Mouse (Mus musculus): ENCODE measurements around the gene 1700021F05Rik.

Gene 1700021F05Rik

DNA sequence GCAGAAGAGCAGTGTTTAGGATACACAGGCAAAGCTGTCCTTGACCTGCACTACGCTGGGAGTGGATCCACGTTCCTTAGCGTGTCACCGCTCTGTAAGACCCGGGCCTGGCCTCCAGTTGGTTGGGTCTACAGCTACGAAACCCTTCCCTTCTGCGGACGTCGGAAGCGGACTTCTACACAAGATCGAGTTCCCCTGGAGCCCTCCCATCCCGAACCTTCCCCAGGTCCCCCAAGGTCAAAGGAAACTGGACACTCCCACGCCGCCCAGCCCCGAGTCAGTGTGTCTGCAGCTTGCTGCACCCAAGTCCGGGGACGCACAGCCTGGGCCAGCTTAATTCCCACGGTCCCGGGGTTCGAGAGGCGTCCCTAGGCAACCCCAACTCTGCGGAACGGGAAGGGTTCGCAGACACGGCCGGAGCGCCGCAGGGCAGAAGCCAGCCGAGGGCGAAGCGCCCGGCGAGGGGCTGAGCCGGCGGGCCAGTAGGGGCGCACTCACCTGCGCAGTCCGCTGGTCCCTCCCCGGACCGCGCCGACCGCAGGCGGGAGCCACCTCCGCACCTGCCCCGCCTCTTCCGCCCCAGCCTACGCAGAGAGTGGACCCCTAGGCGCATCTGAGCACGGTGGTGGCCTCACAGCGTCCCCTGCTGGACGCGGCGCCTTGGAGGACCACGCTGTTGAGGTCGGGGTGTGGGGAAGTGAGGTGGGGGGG lies at the start of gene 1700021F05Rik:
1700021F05Rik (minus strand) TSS at position 553 of the 711 bp plus-strand sequence.
- peak; percentile 70 to 85 for DNase-seq (ENCODE audit: low read depth in 1 of 2, low spot score in 2 of 2)

DNA sequence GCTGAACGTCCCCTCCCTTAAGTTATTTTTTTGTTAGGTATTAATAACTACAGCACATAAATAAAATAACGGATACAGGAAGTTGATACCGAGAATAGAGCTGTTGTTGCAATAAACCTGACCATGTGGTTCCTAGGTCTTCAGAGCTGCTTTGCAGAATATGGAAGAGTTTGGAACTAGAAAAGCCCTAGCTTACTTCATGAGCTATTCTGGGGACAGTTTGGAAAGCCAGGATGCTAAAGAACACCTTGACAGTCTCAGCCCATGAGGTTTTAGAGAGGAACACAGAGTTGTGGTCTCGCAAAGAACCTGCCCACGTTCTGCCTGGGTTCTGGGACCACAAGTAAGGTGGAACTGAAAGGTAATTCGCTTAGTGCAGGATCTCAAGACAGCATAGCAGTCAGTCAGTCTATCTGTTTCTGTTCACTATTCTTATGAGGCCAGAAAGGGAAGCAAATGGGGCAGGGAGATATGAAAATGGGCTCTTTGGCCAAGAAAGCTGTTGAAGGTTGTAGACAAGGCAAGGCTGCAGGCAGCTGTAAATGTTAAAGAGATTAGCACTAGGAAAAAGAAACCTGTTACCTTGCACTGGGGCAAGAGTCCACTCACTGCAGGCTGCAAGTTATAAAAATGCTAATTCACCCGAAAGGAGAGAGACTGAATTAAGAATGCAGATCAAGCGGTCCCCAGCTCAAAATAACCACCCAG lies 47.8 kb upstream of the 1700021F05Rik start:
- DNase-seq (ENCODE audit: low read depth in 1 of 2, low spot score in 2 of 2) = no peak

DNA sequence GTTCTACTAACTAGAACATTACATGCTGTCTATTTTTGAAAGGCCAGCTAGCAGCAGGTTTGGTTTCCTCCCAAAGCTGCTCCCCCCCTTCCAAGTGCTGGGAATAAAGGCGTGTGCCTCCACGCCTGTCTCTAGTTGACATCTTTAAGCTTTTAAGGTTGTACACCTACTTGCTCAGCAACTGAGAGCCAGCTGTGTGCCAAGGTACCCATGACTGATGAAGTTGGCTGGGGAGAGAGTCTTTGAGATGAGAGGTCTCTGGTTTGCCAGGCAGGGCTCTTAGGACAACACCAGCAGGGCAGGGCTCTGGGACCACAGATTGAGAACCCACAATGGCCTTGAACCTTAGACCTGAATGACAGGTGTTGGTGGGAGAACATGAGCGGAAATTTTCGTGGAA lies 43.7 kb upstream of the 1700021F05Rik start:
- DNase-seq (ENCODE audit: low read depth in 1 of 2, low spot score in 2 of 2) = no peak

DNA sequence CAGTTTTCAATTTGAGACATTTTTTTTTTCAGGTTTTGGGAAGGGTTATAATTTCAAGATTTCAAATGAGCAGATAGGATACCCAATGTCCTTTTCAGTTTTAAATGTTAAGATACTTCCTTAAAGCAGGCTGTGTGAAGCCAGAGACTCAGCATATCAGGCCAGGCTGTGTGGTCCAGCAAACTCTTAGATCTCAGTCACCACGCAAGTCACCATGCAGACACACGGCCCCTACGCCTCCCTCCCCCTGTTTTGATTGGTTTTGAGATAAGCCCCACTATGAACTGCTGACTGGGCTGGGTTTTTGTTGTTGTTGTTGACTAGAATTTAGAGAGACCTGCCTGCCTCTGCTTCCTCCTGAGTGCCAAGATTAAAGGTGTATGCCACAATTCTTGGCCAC lies 40.5 kb upstream of the 1700021F05Rik start:
- no peak for DNase-seq (ENCODE audit: low read depth in 1 of 2, low spot score in 2 of 2)

DNA sequence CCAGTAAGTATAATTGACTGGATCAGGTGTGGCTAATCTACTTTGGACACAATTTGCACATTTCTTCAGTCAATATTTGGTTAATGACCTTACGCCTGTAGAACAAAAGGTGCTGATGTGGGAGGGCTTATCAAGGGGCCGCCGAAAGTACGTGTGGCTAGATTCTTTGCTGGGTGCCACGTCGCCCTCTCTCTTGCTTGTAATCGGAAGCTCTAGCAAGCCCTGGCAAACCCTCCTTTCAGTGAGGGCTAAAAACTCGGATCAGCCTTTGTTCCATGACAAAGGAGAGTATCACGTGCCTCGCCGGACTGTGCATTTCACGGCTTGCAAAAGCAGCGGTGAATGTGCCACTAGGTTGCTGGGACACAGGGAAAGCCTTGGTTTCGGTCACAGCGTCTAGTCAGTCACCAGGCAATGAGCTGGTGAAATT lies 39.9 kb upstream of the 1700021F05Rik start:
- no peak for DNase-seq (ENCODE audit: low read depth in 1 of 2, low spot score in 2 of 2)

DNA sequence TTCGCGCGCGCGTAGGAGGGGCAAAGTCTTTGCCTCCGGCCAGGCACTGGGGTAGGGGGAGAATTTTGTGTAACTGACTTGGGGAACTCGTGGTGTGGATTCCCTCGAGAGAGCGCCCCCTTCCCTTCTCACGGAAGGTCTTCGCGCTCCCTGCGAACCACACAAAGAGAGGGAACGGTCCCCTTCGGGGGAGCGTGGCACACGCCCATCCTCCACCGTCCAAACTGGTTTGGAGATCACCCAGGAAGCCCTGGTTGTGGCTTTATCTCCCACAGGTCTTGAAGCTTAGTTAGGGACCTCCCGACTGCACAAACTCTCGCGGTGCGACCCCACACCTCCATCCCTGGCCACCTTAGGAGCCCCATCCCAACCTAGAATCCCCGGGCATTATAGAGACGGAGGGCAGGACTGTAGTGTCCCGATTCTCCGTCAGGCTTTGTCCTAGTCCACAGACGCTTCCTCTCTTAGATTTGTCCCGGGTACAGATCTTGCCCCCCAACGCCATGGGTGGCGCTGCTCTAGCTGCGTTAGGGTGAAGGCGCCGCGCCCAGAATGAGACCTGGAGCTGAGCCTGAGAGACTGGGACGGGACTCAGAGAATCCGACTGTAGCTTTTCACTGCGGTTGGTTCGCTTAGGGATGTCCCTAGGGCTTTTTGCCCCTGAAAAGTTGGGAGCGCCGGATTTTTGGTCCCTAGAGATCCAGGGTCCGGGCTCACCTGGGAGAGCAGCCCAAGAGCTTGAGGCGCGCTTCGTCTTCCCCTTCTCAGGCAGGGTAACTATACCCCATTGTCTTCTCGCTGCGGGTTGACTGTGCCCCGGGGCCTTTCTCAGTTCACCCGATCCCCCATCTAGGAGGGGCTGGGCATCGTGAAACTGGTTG lies 38.8 kb upstream of the 1700021F05Rik start:
- no peak for DNase-seq (ENCODE audit: low read depth in 1 of 2, low spot score in 2 of 2)

DNA sequence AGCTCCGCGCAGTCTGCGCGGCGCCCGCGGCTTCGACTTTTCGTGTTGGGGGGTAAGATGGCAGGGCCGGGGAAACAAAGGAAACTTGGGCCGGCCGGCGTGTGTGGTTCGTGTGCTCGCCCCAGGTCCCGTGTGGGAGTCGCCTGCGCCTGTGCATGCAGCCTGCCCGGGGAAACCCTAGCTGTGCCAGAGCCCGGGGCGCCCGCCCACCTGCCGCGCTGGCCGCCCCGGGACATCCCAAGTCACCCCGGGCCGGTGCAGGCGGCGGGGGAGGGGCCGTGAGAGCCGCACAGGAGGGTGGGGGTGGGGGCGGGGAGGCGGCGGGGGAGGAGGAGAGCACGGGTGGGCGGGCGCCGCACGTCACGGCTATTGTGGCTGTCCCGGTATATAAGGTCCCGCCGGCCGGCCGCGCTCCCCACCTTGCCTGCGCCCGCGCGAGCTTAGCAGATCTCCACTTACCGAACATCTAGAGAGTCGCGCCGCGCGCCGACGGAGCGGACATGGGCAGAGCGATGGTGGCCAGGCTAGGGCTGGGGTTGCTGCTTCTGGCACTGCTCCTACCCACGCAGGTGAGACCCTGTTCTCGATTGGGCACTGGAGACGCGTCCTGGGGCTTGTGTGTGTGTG lies 38.1 kb upstream of the 1700021F05Rik start:
- no peak for DNase-seq (ENCODE audit: low read depth in 1 of 2, low spot score in 2 of 2)

DNA sequence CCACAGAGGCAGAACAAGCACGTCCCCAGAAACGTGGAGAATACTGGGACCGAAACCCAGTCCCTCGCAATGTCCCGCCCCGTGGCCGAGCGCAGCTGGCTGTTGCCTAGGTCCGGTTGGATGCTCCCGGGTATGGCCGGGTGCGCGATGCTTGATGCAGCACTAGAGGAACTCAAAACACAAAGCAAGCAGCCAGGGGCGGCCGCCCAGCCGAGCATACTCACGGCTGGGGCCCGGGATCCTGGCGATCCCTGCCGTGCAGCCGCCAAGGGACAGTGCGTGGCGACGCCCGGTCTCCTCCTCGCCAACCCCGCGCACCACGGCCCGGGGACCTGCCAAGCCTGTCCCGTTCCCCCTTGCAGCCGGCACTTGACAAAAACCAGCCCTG lies 37.6 kb upstream of the 1700021F05Rik start:
- DNase-seq (ENCODE audit: low read depth in 1 of 2, low spot score in 2 of 2) = no peak

DNA sequence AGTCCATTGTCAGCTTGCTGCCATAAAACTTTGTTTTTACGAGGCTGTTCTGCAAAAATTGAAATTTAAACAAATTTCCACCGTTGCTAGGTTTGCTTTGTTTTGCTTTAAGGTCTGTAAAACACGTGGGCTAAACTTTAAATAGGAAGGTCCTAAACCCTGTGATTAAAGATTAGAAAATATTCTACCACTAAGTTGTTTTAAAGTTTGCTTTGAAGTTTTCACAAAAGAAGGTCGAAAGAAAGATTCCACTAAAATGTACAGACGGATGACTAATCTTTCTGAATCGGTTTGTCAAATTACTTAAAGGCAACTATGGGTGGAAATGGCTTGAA lies 37.2 kb upstream of the 1700021F05Rik start, which contains the start of gene Cd24a:
Cd24a (plus strand) TSS at position 288 of the 335 bp plus-strand sequence.
- no peak for DNase-seq (ENCODE audit: low read depth in 1 of 2, low spot score in 2 of 2)

DNA sequence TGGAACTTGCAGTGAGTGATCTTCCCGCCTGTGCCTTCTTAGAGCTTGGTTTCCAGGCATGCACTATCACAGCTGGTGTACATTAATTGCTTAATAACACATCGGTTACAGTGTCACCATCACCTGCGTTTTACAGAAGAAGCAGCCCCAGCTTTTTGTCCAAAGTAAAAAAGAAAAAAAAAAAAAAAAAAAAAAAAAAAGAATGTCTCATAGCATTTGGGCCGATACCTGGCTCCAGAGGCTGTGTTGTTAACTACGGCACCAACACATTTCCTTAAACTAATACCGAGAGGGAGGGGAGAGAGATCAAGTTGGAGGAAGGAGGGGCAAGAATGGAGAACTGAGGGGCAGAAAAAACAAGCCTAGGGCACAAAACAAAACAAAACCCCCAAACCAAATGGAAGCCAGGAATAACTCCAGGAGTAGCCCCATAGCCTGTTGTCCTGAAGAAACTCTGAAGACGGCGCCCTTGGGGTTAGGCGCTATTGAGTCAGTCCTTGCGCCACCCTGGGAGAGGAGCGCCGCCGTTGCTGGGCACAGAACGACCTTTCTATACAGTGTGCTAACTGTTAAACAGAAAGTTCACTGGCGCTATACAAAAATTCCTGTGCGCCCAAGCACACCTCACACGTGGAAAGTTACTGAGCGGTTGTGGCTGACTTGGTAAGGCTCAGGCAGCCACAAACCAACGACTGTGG lies 36.7 kb upstream of the 1700021F05Rik start:
- no peak for DNase-seq (ENCODE audit: low read depth in 1 of 2, low spot score in 2 of 2)

DNA sequence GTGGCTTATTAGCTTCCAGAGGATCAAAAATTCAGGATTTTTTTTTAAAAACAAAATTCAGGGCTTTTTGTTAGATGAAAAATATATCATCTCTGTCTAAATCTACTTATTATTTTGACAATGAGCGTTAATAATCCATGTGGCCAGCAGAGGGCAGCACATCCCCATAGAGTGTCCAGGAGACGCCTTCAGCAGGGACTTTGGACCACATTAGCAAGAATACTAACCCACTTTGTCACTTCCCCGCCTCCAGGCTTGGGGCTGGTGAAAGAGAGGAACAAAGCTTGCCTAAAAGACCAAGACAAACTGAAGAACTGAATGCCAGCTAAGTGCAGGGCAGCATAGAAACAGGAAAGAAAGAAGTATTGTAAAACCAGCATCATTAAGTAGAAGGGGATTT lies 34.2 kb upstream of the 1700021F05Rik start:
- DNase-seq (ENCODE audit: low read depth in 1 of 2, low spot score in 2 of 2) = peak in 1 of 2 experiments; percentile 66

DNA sequence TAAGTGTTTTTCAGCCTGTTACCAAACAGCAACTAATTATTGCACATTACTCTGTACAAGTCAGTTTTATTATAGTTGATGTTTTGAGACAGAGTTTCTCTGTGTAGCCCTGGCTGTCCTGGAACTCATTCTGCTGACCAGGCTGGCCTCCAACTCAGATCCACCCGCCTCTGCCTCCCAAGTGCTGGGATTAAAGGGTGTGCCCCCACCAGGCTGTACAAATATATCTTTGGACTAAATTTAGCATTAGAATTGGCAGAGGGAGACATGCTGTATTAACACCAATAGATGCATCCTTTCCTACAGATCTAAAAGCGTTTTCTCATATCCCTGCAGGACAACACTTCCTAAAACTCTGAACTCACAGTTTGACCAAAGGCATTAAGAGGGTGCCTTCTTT lies 33.6 kb upstream of the 1700021F05Rik start:
- no peak for DNase-seq (ENCODE audit: low read depth in 1 of 2, low spot score in 2 of 2)

DNA sequence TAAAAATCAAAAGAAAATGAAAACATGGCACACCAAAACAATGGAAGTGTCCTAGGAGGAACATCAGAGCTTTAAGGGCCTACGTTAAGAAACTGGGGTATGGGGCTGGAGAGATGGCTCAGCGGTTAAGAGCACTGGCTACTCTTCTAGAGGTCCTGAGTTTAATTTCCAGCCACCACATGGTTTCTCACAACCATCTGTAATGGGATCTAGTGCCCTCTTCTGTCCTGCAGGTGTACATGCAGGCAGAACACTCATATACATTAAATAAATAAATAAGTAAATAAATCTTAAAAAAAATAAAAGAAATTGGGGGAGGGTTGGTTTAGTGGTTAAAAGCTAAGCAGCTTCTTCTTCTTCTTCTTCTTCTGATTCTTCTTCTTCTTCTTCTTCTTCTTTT lies 20.5 kb upstream of the 1700021F05Rik start:
- DNase-seq (ENCODE audit: low read depth in 1 of 2, low spot score in 2 of 2) = no peak

DNA sequence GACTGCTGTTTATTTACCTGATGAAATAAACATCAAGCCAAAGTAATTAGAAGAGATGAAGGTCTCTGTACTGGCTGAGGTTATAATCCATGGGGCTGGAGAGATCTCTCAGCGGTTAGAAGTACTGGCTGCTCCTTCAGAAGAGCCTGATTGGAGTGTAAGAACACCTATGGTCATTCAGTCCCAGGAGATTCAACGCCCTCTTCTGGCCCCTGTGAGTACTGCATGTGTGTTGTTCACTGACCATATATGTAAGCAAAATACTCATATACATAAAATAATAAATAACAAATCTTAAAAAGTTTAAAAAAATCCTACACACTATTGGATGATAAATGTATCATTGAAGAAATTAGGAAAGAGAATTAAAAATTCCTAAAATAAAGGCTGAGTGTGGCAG lies 20.0 kb upstream of the 1700021F05Rik start:
- DNase-seq (ENCODE audit: low read depth in 1 of 2, low spot score in 2 of 2) = no peak

DNA sequence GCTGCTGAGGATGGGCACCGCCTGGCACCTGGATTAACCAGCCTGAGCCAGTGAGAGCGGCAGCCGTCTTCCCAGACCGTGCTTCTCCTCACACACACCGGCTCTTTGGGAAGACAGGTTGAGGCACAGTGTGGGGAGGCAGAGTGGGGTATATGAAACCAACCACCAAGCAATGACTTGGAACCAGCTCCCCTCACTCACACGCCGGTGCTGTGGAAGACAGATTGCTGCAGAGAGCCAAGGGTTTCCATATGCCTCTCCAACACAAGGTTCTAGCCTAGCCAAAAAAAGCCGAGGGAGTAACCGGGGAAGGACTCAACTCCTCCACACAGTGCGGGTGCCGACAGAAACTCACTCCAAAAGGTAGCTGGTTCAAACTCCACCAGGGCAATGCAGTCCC lies 18.5 kb upstream of the 1700021F05Rik start:
- no peak for DNase-seq (ENCODE audit: low read depth in 1 of 2, low spot score in 2 of 2)

DNA sequence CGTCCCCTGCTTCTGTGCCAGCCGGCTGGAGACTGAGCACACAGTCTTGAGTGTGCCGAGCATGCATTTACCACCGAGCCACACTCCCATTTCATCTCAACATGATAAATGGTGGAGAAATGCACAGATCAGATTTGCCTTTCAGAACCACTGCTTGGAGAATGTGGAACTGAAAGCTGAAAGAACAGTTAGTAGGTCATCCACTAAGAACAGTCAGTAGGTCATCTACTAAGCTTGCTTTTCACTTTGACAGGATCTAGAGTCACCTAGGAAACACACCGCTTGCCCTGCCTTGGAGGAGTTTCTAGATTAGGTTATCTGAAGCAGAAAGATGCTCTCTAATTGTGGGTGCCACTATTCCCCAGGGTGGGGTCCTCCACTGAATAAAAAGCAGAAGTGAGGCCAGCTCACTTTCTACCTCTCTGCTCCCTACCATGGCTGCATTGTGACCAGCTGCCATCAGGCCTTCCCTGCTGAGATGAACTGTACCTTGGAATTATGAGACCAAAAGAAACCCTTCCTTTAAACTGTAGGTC lies 16.9 kb upstream of the 1700021F05Rik start:
- DNase-seq (ENCODE audit: low read depth in 1 of 2, low spot score in 2 of 2) = no peak

DNA sequence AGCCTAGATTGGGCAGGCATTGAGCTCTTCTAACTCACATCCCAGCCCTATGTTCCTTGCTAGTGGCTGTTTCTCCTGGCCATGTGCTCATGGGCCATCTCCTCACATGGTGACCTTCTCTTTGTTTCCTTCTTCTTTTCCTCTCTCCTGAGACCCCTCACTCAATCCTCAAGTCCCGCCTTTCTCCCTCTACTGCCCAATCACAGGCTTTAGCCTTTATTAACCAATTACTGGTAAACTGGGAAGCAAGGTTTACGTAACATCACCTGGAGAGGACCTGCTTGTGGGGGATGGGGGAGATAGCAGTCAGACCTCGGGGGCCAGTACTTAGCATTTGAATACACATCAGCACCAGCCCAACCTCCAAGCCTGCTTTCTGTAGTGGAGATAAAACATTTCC lies 10.6 kb upstream of the 1700021F05Rik start:
- no peak for DNase-seq (ENCODE audit: low read depth in 1 of 2, low spot score in 2 of 2)

DNA sequence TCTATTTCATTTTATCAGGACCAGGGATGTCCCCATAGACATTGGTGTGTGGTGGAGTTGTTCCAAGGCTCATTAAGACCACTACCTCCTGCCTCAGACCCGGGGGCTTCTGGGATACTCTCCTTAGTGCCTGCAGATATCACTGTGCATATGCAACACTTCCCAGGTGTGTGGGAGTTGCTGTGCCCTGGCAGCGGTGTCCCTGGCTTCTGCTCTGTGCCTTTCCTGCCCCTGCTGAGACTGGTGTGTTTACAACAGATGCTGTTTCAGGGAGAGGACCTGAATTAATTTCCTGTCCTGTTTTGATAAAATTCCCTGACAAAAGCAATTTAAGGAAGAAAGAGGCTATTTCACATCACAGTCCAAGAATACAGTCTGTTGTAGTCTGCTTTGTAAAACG lies 10.1 kb upstream of the 1700021F05Rik start:
- DNase-seq (ENCODE audit: low read depth in 1 of 2, low spot score in 2 of 2) = no peak

DNA sequence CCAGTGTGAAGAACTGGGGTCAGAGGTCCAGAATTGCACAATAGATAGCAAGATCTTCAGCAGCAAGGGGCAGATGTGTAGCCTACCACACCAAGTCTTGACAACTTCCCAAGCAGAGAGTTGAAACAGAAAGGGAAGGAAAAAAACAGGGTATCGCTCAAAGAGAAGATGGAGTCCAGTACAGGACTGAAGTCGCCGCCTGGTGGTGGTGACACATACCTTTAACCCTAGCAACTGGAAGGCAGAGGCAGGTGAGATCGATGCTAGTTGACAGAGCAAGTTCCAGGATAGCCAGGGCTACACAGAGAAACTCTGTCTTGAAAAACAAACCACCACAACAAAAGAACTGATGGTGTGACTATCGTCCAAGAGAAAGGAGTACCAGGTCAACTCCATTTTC lies 8.6 kb upstream of the 1700021F05Rik start:
- no peak for DNase-seq (ENCODE audit: low read depth in 1 of 2, low spot score in 2 of 2)

DNA sequence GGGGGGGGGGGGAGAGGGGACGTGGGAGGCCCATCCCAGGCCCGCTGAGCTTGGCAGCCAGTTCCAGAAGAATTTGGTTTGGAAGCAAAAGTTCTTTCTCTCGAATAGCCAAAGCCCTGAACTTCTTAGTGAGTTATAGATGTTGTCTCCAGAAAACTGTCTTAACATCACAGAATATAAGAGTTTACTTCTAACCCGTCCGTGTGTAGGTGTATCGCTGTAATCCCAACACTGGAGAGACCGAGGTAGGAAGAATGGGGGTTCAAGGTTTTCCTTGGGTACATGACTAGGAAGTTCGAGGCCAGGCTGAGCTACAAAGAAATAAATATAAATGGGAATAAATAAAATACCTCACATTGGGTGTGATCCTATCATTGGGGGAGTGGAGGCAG lies 355 bp upstream of the 1700021F05Rik start:
- no peak for DNase-seq (ENCODE audit: low read depth in 1 of 2, low spot score in 2 of 2)
